Mouse (Mus musculus) left cerebral cortex, adult 11 months (tissue): Measurements from ENCODE around the gene Tcf12.

Experiments used
- DNase-seq: peaks from one replicate; pipeline ENCODE4 v3.0.0; 2022; ENCODE audit warnings: low spot score

The Tcf12 gene

GRCm38 (mm10) chr9:72088893-72089611 is 22.6 kb downstream of the Tcf12 start:
- no peak for DNase-seq

GRCm38 (mm10) chr9:72085017-72085416 is 26.7 kb downstream of the Tcf12 start:
- no peak for DNase-seq

- peak; percentile 13 for DNase-seq
Observed at GRCm38 (mm10) chr9:72084131-72084530, 27.5 kb downstream of the Tcf12 start.

GRCm38 (mm10) chr9:72076158-72076557 is 35.5 kb downstream of the Tcf12 start:
- DNase-seq = no peak

- DNase-seq = no peak
Observed at GRCm38 (mm10) chr9:72066151-72066550, 45.5 kb downstream of the Tcf12 start.

- no peak for DNase-seq
Observed at GRCm38 (mm10) chr9:72053144-72053543, 58.5 kb downstream of the Tcf12 start.

GRCm38 (mm10) chr9:72040156-72040555 is 71.5 kb downstream of the Tcf12 start:
- no peak for DNase-seq

GRCm38 (mm10) chr9:72039369-72039768 is 72.3 kb downstream of the Tcf12 start:
- no peak for DNase-seq

- no peak for DNase-seq
Observed at GRCm38 (mm10) chr9:72037059-72037516, 74.6 kb downstream of the Tcf12 start.

GRCm38 (mm10) chr9:72036257-72036656 is 75.4 kb downstream of the Tcf12 start:
- no peak for DNase-seq

- DNase-seq = no peak
Observed at GRCm38 (mm10) chr9:72033271-72033670, 78.4 kb downstream of the Tcf12 start.

- DNase-seq = no peak
Observed at GRCm38 (mm10) chr9:72030274-72030673, 81.4 kb downstream of the Tcf12 start.

- DNase-seq = no peak
Observed at GRCm38 (mm10) chr9:72029601-72030000, 82.1 kb downstream of the Tcf12 start.

- DNase-seq = no peak
Observed at GRCm38 (mm10) chr9:72023274-72023673, 88.4 kb downstream of the Tcf12 start.

- DNase-seq = peak; percentile 30
Observed at GRCm38 (mm10) chr9:72021512-72021911, 90.2 kb downstream of the Tcf12 start.

- no peak for DNase-seq
Observed at GRCm38 (mm10) chr9:72016021-72016420, 95.7 kb downstream of the Tcf12 start.

- DNase-seq = no peak
Observed at GRCm38 (mm10) chr9:72014585-72015381, 96.9 kb downstream of the Tcf12 start.

GRCm38 (mm10) chr9:72013541-72013940 is 98.1 kb downstream of the Tcf12 start:
- DNase-seq = no peak

- DNase-seq = no peak
Observed at GRCm38 (mm10) chr9:72008634-72009033, 103.0 kb downstream of the Tcf12 start.

GRCm38 (mm10) chr9:71991147-71991546 is 120.5 kb downstream of the Tcf12 start:
- DNase-seq = no peak

GRCm38 (mm10) chr9:71990376-71990775 is 121.3 kb downstream of the Tcf12 start:
- no peak for DNase-seq

GRCm38 (mm10) chr9:71989663-71990062 is 122.0 kb downstream of the Tcf12 start:
- DNase-seq = no peak

GRCm38 (mm10) chr9:71986716-71987115 is 125.0 kb downstream of the Tcf12 start:
- no peak for DNase-seq
